Mouse (Mus musculus) embryonic fibroblast, embryonic 13.5 days (primary cell): Measurements from ENCODE around the gene Wdr18. TPM values are rescaled to one million over a fixed set of nuclear protein-coding genes. Genes with fewer than 3 reads are reported as not detected.
"Not testable (repeated sequence)": the region's sequence is repeated elsewhere in the genome, so short reads cannot be mapped to it uniquely, and the experiment has no call there.

Experiments used
- H3K27ac ChIP-seq: 2 replicates; pipeline ENCODE4 v1.5.1; 2012; ENCODE audit warnings: low read length, control low read depth, inconsistent platforms; ENCODE audit not compliant: insufficient read depth
- H3K4me1 ChIP-seq: 2 replicates; pipeline ENCODE4 v1.6.1; 2011; ENCODE audit warnings: low read length; ENCODE audit not compliant: control insufficient read depth, insufficient read depth
- H3K4me3 ChIP-seq: 2 replicates; pipeline ENCODE4 v1.5.1; 2011; ENCODE audit warnings: mild to moderate bottlenecking, control low read depth, low read length; ENCODE audit not compliant: insufficient read depth
- CTCF ChIP-seq: IDR thresholded peaks from 2 replicates; pipeline ENCODE4 v1.5.1; 2011; ENCODE audit warnings: mild to moderate bottlenecking, control low read depth, low read length, moderate library complexity, borderline replicate concordance; ENCODE audit not compliant: insufficient read depth
- POLR2A ChIP-seq: IDR thresholded peaks from 2 replicates; pipeline ENCODE4 v1.6.1; 2011; ENCODE audit warnings: low read depth, mild to moderate bottlenecking, control low read depth, low read length, moderate library complexity
- polyA plus RNA-seq: library from polyadenylated mRNA; stranded (reverse); fragments of >200 nt; gene quantifications from 2 replicates; pipeline ENCODE4 v1.2.4, GENCODE M21; 2011; ENCODE audit warnings: low read depth; ENCODE audit not compliant: missing spikeins, insufficient read length

Wdr18 gene
- polyA plus RNA-seq, 1 experiment: 29.3 TPM

DNA sequence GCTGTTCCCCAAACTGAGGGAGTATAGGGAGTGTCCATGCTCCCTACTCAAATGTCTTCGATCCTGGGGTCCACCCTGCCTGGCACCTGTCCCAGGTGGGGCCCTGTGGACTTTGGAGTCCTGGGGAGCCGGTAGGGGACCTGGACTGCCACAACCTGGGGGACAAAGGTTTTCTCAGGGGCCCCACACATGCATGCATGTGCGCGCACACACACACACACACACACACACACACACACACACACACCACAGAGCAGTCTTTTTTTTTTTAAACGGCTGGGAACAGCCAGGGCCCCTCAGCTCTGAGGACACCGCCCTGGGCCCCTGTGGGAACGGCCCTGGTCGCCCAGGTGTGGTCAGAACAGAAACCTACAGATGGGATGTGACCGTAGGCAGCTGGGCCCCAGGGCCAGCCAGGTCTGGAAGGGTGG is 16.5 kb upstream of the Wdr18 start:
- Histone ChIP-seq H3K4me1 (peaks cover 5% of the 10 kb centered on the region; the same call in 1 of the 2 replicates), H3K27ac (no peak overlapping the region), H3K4me3 (no peak overlapping the region)
- TF ChIP-seq CTCF: no peak
- TF ChIP-seq POLR2A: no peak

DNA sequence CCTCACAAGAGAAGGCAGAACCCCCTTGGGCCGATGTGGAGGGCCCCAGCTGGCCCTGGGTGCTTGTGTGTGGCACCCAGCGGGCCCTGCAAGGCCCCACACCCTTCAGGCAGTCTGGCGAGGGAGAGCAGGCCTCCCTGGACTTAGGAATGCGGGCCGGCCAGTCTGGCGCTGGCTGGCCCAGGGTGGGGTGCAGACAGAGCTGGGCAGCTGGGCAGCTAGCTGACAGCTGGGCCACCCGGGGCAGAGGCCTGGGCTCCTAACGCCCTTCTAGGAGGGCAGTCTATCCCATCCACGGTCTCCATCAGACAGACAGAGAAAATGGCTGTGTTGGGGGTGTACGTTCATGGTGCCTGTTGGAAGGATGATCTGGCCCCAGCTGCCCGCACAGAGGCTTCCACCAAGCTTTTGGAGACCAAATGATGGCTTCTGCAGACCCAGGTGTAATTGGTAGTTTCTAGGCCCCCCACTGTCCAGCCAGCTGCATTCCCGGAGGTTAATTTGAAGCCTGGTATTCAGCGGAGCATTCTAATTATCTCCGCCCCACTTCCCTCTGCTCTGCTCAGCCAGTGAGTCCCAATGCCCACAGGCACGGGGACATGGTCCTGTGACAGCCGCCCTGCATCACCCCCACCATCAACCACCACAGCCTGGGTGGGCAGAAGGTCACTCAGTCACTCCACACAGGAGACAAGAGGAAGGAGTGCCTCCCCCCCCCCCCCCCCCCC is 14.3 kb upstream of the Wdr18 start:
- Histone ChIP-seq H3K27ac (no peak overlapping the region), H3K4me3 (no peak overlapping the region), H3K4me1 (peaks cover 5% of the 10 kb centered on the region; the same call in 1 of the 2 replicates)
- TF ChIP-seq POLR2A (no peak), CTCF (no peak)

DNA sequence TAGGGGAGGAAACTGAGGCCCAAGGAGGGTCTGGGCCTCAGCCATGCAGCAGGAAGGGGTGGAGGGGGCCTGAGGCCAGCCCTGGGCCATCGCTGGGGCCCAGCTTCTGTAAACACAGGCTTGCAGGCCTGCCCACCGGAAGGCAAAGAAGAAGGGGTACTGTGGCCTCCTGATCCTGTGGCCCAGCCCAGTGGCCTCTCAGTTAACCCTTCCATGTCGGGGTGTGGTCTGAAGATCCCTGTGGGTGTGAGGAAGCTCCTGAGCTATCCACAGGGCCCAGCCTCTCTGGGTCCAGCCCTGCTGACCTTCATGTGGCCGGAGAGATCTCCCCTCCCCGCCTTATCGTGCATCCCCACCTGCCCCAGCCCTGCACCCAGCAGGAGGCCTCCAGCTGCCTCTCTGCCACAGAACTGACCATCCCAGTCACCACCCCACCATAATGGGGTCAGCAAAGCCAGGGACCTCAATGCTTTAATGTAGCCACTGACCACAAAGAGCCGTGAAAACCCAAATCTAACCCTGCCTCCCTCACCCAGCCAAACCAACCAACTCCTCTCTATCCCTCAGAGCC is 13.1 kb upstream of the Wdr18 start:
- Histone ChIP-seq H3K4me1 (peaks cover 5% of the 10 kb centered on the region; the same call in 1 of the 2 replicates), H3K27ac (no peak overlapping the region), H3K4me3 (no peak overlapping the region)
- TF ChIP-seq CTCF: no peak
- TF ChIP-seq POLR2A: no peak

DNA sequence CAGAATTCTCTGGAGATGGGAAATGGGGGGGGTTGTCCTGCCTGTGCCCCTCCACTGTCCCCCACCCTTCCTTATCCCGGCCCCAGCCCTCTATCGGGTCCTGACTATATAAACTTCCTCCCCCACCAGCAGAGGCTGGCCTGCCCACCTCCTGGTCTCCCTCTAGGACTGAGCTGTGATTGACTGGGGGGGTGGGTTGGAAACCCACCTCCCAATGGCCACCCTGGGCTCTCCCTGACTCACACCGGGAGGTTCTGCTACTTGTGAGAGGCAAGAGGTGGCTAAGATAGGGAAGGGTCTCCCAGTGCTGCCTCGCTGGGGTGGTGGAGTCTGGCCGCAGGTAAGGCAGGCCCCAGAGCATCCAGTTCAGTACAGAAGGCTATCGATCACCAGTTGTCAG is 12.4 kb upstream of the Wdr18 start:
- TF ChIP-seq CTCF (no peak), POLR2A (no peak)
- no peak overlapping the region for H3K27ac ChIP-seq
- peaks cover 5% of the 10 kb centered on the region; the same call in 1 of the 2 replicates for H3K4me1 ChIP-seq
- no peak overlapping the region for H3K4me3 ChIP-seq

DNA sequence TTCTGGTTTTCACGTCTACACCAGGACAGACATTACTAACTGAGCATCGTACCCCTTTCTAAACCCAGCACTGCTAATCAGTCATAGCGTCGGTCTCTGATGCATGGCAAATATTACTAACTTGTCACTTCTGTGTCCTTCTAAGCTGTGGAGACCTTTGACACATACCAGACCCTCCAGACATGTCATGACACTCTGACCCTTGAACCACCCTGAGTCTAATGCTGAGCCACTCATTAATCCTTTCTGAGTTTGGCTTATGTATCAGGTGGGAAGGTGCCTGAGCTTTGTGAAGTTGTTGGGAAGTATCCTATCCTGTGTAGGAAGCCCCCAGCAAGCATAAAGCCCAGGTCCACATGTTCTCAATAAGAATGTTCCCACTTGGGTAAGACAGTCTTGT is 10.1 kb upstream of the Wdr18 start:
- Histone ChIP-seq H3K27ac (no peak overlapping the region), H3K4me3 (no peak overlapping the region), H3K4me1 (no peaks in the 10 kb centered on the region; the same call in 1 of the 2 replicates)
- no peak for TF ChIP-seq CTCF
- TF ChIP-seq POLR2A: no peak

DNA sequence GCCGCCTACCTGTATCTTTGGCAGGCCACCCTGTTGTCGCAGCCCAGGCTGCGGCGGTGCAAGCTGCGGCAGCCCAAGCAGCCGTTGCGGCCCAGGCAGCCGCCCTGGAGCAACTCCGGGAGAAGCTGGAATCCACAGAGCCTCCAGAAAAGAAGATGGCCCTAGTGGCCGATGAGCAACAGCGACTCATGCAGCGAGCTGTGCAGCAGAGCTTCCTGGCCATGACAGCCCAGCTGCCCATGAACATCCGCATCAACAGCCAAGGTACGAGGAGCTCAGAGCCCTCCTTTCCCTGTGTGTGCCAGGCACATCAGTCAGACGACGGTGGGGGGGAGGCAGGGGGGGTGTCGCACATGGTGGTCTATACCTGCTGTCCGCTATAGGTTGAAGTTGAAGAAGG is 9.3 kb upstream of the Wdr18 start:
- no peak for TF ChIP-seq POLR2A
- TF ChIP-seq CTCF: no peak
- Histone ChIP-seq H3K4me1 (no peaks in the 10 kb centered on the region; the same call in 1 of the 2 replicates), H3K27ac (no peak overlapping the region), H3K4me3 (no peak overlapping the region)

DNA sequence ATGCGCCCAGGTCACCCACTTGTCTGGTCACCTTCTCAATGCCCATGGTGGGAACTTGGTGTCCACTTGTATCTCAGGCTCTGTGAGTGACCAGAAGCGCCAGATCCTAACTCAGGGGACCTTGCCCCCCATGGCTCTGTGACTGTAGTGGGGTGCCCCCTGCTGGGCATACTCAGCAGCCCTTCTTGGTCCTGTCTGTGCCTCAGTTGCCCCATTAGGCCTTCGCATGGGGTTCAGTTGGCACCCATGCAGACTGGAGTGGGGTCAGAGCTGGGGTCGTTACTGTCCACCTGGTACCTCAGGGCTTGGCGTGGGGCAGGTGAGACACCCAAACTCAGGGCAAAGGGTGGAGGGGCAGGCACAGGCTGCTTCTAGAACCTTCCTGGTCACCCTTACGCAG is 6.0 kb upstream of the Wdr18 start:
- TF ChIP-seq CTCF (peak; percentile 51; the same call in 1 of the 2 replicates), POLR2A (no peak)
- Histone ChIP-seq H3K4me3 (no peak overlapping the region), H3K27ac (no peak overlapping the region), H3K4me1 (no peaks in the 10 kb centered on the region)

DNA sequence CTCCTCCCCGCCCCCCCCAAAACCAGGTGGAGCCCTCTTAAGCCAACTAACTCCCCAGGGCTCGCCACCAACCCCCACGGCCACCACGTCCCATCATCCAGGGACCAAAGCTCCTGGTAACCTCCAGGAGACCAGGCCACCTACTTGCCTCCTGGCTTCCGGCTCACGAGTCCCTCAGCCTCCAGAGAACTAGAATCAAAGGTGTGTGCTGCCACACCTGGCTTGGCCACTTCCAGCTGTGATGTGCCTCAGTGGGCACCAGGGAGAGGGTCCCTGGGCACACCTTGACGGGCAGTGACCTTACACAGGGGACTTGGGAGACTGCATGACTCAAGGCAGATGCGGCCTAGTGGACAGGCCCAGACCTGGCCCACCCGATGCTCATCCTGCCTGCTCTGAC is 4.3 kb upstream of the Wdr18 start:
- H3K4me3 ChIP-seq: no peak overlapping the region
- TF ChIP-seq POLR2A: no peak
- no peak for TF ChIP-seq CTCF
- no peak overlapping the region for H3K27ac ChIP-seq
- H3K4me1 ChIP-seq: no peaks in the 10 kb centered on the region

DNA sequence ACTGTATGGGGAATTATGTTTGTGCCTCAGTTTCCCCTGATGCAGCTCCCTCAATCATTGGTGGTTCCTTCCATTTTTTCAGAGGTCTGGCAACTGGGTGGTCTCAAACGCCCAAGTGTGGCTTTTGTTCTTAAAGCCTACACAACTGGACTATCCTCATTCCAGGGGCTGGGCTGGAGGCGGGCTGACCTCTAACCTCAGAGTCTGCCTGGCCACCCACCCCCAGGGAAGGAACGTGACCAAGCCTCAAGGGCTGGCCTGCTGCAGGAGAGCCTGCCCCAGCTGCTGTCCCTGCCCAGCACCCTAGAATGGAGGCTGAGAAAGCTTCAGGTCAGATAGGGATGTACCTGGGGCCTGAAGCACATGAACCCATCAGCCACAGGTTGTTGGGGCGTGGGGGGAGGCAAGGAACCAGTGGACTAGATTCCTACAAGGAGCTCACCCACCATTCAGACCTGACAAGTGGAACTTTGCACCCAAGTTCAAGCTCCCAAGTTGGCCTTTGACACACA is 3.3 kb upstream of the Wdr18 start:
- H3K27ac ChIP-seq: no peak overlapping the region
- H3K4me1 ChIP-seq: peaks cover 5% of the 10 kb centered on the region
- no peak overlapping the region for H3K4me3 ChIP-seq
- TF ChIP-seq CTCF: no peak
- no peak for TF ChIP-seq POLR2A

DNA sequence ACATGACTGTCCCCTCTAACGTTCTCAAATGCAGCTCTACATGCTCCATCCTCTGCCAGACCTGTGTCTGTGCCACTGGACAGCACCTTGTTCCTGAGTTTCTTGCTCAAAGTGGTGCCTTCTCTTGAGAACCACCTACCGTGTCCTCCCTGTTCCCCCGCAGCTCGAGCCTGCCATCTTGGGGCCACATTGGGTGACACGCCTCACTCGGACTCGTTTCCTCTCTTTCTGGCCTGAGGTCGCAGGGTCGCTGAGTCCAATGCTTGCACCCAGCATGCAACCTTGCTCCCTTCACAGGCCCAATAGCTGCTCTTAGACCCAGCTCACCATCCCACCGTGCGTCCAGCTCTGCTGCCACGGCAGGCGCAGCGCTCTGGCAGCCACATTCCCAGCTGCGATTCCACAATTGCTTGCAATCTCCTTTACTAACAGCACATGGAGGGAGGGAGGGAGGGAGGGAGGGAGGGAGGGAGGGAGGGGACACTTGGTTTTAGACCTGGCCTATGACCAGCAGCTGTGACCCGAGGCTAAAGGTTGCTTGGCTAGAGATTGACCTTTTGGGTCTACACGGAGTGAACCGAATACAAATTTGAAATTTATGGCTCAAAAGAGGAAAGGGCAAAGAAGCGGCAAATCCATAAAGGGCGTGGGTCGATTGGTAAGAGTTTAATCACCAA is 1.7 kb upstream of the Wdr18 start:
- TF ChIP-seq CTCF: peak; percentile 98
- TF ChIP-seq POLR2A: no peak
- no peak overlapping the region for H3K4me3 ChIP-seq
- H3K27ac ChIP-seq: no peak overlapping the region
- H3K4me1 ChIP-seq: peaks cover 5% of the 10 kb centered on the region

DNA sequence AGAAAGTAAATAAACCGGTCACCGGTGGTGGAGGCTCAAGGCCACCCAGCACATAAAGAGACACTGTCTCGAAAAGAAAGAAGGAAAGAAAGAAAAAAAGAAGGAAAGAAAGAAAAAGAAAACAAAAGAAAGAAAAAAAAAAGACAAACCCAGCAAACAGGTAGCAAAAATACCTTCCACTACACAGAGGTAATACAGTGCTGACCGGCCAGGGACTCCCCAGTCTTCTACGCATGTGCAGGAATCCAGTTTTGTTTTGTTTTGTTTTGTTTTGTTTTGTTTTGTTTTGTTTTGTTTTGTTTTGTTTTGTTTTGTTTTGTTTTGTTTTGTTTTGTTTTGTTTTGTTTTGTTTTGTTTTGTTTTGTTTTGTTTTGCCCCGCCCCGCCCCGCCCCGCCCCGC is 540 bp upstream of the Wdr18 start:
- H3K4me3 ChIP-seq, H3K27ac ChIP-seq, H3K4me1 ChIP-seq: not testable (repeated sequence)
